Mouse (Mus musculus): ENCODE measurements around the gene Qpctl. TPM values are rescaled to one million over a fixed set of nuclear protein-coding genes. Genes with fewer than 3 reads are reported as not detected.

Gene Qpctl
- polyA plus RNA-seq (2012; rRNA removed; ENCODE audit: low replicate concordance) = 17.8 and 20.1 TPM in 2 replicates

GRCm38 (mm10) chr7:19148875-19149541, at the start of gene Qpctl:
Qpctl (minus strand) TSS chr7:19149291.

GRCm38 (mm10) chr7:19175708-19176515, 26.8 kb upstream of the Qpctl start, which contains the start of gene Eml2:
Eml2 (plus strand) TSS chr7:19176421.

GRCm38 (mm10) chr7:19165656-19166423, 16.7 kb upstream of the Qpctl start, which contains the start of gene Gipr:
Gipr (minus strand) TSS chr7:19166127.

GRCm38 (mm10) chr7:19149626-19150025, 535 bp upstream of the Qpctl start, which contains the start of gene Snrpd2:
Snrpd2 (plus strand) TSS chr7:19149722.

GRCm38 (mm10) chr7:19119631-19120429, 29.3 kb downstream of the Qpctl start, which contains the start of gene Fbxo46:
Fbxo46 (plus strand) TSS chr7:19119859.

GRCm38 (mm10) chr7:19118028-19118771, 30.9 kb downstream of the Qpctl start, which contains the start of gene Gm4969:
Gm4969 (minus strand) TSS chr7:19118368.

GRCm38 (mm10) chr7:19094471-19094825, 54.6 kb downstream of the Qpctl start, which contains the start of gene Six5:
Six5 (plus strand) TSS chr7:19094594.

Other genes with a start within 250 kb of the Qpctl start
- gene Ccdc61, start 238.9 kb downstream of the Qpctl start, polyA plus RNA-seq (2012; rRNA removed; ENCODE audit: low replicate concordance) = 16.6 and 33.5 TPM in 2 replicates
- gene Nova2, start 223.4 kb downstream of the Qpctl start, polyA plus RNA-seq (2012; rRNA removed; ENCODE audit: low replicate concordance) = 1.0 and 1.6 TPM in 2 replicates
- gene Nanos2, start 161.9 kb downstream of the Qpctl start, polyA plus RNA-seq (2012; rRNA removed; ENCODE audit: low replicate concordance) = 0.11 TPM in 1 of 2 replicates, not detected in the other
- 8.8 and 14.6 TPM in 2 replicates for gene Mypop, start 158.0 kb downstream of the Qpctl start, polyA plus RNA-seq (2012; rRNA removed; ENCODE audit: low replicate concordance)
- 23.1 and 50.9 TPM in 2 replicates for gene Irf2bp1, start 145.2 kb downstream of the Qpctl start, polyA plus RNA-seq (2012; rRNA removed; ENCODE audit: low replicate concordance)
- gene Foxa3, start 125.8 kb downstream of the Qpctl start, polyA plus RNA-seq (2012; rRNA removed; ENCODE audit: low replicate concordance) = 0.13 and 0.27 TPM in 2 replicates
- gene Sympk, start 124.9 kb downstream of the Qpctl start, polyA plus RNA-seq (2012; rRNA removed; ENCODE audit: low replicate concordance) = 71.7 and 98.5 TPM in 2 replicates
- not detected in 2 replicates for gene Rsph6a, start 94.6 kb downstream of the Qpctl start, polyA plus RNA-seq (2012; rRNA removed; ENCODE audit: low replicate concordance)
- gene Dmwd, start 73.1 kb downstream of the Qpctl start, polyA plus RNA-seq (2012; rRNA removed; ENCODE audit: low replicate concordance) = 64.7 and 84.3 TPM in 2 replicates
- 287 and 339 TPM in 2 replicates for gene Dmpk, start 65.4 kb downstream of the Qpctl start, polyA plus RNA-seq (2012; rRNA removed; ENCODE audit: low replicate concordance)
- gene Six5, start 54.7 kb downstream of the Qpctl start, polyA plus RNA-seq (2012; rRNA removed; ENCODE audit: low replicate concordance) = 42.9 and 52.4 TPM in 2 replicates
- gene Gm4969, start 30.9 kb downstream of the Qpctl start, polyA plus RNA-seq (2012; rRNA removed; ENCODE audit: low replicate concordance) = not detected in 2 replicates
- 9.6 and 18.2 TPM in 2 replicates for gene Fbxo46, start 29.4 kb downstream of the Qpctl start, polyA plus RNA-seq (2012; rRNA removed; ENCODE audit: low replicate concordance)
- gene Snrpd2, start 431 bp upstream of the Qpctl start, polyA plus RNA-seq (2012; rRNA removed; ENCODE audit: low replicate concordance) = 11.0 and 13.8 TPM in 2 replicates
- 3.8 and 4.0 TPM in 2 replicates for gene Gipr, start 16.8 kb upstream of the Qpctl start, polyA plus RNA-seq (2012; rRNA removed; ENCODE audit: low replicate concordance)
- gene Eml2, start 27.1 kb upstream of the Qpctl start, polyA plus RNA-seq (2012; rRNA removed; ENCODE audit: low replicate concordance) = 40.4 and 52.1 TPM in 2 replicates
- gene Gpr4, start 63.2 kb upstream of the Qpctl start, polyA plus RNA-seq (2012; rRNA removed; ENCODE audit: low replicate concordance) = 23.4 and 23.5 TPM in 2 replicates
- 33.0 and 51.8 TPM in 2 replicates for gene Opa3, start 79.0 kb upstream of the Qpctl start, polyA plus RNA-seq (2012; rRNA removed; ENCODE audit: low replicate concordance)
- 142 and 310 TPM in 2 replicates for gene Vasp, start 122.5 kb upstream of the Qpctl start, polyA plus RNA-seq (2012; rRNA removed; ENCODE audit: low replicate concordance)
- 0.14 and 0.86 TPM in 2 replicates for gene Ppm1n, start 130.8 kb upstream of the Qpctl start, polyA plus RNA-seq (2012; rRNA removed; ENCODE audit: low replicate concordance)
- gene Rtn2, start 133.3 kb upstream of the Qpctl start, polyA plus RNA-seq (2012; rRNA removed; ENCODE audit: low replicate concordance) = 32.4 and 736 TPM in 2 replicates
- 1.2 and 2.0 TPM in 2 replicates for gene Fosb, start 160.8 kb upstream of the Qpctl start, polyA plus RNA-seq (2012; rRNA removed; ENCODE audit: low replicate concordance)
- 46.3 and 50.7 TPM in 2 replicates for gene Ercc1, start 195.5 kb upstream of the Qpctl start, polyA plus RNA-seq (2012; rRNA removed; ENCODE audit: low replicate concordance)
- 5.5 and 10.6 TPM in 2 replicates for gene Cd3eap, start 210.2 kb upstream of the Qpctl start, polyA plus RNA-seq (2012; rRNA removed; ENCODE audit: low replicate concordance)
- gene Ppp1r13l, start 210.5 kb upstream of the Qpctl start, polyA plus RNA-seq (2012; rRNA removed; ENCODE audit: low replicate concordance) = 16.4 and 27.3 TPM in 2 replicates
- 60.3 and 79.1 TPM in 2 replicates for gene Ercc2, start 232.7 kb upstream of the Qpctl start, polyA plus RNA-seq (2012; rRNA removed; ENCODE audit: low replicate concordance)

All from mammary gland, adult 2 months (tissue).